Mouse (Mus musculus): ENCODE results near the gene Klhdc8b.

Gene Klhdc8b

DNA sequence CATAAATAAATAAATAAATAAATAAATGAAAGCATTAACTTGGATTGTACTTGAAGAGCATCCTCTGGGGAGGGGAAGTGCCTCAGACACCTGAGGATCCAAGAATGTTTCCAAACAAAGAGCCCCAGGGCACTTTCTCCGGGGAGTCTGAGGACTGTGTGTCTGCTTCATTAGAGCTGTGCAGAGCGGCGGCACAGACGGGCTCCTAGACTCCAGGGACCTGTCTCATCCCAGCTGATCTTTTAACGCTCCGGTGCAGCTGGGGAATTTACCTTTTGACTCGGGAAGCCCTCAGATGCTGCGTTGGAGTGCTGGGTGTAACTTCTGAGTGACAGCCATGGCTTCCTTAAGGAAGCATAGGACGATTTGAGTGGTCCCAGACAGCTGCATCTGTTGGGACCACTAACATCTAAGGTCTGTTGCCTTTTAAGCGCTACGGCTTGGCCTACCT lies at the start of gene Klhdc8b:
Gene Klhdc8b, minus strand, starts transcription at position 401 of the 451 bp plus-strand sequence.
- DNase-seq (ENCODE audit: low spot score in 2 of 2), result no peak

DNA sequence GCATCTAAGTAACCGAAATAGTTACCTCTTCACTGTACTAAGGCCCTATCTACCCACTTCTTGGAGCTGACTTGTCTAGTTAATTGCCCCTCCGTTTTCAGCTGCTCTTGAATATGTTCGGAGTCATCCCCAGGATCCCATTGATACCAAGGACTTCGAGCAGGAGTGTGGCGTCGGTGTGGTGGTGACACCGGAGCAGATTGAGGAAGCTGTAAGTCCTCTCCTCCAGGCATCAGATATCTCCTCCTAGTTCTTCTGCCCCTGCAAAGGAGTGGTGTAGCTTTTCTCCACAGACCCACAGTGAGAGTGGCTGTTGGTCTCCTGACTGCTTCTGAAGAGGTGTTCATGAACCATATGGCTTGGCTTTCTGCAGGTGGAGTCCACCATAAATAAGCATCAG lies 47.4 kb upstream of the Klhdc8b start:
- DNase-seq (ENCODE audit: low spot score in 2 of 2), result no peak

DNA sequence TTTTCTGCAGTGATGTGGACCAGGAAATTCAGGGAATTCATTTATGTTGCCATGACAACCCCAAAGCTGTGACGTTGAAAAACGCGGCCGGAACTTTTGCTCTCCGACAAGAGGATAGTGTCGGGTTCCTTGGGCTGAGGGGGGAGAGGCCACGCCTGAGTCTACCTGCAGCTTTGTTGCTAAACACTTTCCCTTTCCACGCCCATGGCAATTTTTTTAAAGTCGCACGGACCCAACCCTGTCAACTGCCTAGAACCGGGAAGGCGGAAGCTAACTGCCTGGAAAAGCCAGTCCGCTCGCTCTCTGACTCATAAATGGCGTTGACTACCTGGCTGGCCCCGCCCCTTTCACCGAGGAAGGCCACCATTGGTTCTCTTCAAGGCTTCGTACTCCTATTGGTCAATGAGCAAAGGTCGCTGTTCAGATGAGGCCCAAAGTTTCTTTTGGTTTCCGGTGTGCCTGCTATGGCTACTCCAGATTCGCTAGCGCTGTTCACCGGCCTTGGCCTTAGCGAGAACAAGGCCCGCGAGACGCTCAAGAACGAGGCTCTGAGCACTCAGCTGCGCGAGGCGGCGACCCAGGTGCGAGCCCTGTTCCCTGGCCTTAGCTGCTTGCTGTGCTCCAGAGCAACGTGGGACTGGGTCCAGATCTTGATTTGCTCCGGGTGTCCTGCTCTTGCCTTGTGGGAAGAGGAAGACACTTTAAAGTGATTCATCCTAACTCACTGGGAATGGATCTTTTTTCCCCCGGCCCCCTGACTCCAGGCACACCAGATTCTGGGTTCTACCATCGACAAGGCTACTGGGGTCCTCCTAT lies 46.4 kb upstream of the Klhdc8b start, which contains the start of gene Qars:
Gene Qars, plus strand, starts transcription at position 88 of the 816 bp plus-strand sequence.
- peak; percentile 88 to 89 for DNase-seq (ENCODE audit: low spot score in 2 of 2)

DNA sequence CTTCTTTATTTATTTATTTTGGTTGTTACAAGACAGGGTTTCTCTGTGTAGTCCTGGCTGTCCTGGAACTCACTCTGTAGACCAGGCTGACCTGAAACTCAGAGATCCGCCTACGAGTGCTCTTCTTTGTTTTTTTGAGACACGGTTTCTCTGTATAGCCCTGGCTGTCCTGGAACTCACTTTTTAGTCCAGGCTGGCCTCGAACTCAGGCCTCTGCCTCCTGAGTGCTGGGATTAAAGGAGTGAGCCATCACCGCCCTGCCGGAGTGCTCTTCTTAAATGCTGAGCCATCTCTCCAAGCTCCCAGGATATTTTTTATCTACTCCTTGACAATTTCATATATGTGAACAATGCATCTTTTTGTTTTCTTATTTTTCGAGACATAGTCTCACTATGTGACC lies 45.5 kb upstream of the Klhdc8b start:
- DNase-seq (ENCODE audit: low spot score in 2 of 2), result no peak

DNA sequence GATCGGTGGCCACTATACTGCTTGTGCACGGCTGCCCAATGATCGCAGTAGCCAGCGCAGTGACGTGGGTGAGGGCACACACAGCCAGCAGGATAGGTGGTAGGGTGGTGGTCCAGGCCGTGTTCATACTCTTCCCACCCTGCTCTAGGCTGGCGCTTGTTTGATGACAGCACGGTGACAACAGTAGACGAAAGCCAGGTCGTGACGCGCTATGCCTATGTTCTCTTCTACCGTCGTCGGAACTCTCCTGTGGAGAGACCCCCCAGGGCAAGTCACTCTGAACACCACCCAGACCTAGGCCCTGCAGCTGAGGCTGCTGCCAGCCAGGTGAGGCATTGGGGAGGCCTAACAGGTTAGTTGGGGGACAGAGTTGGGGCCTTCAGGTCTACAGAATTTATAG lies 38.6 kb upstream of the Klhdc8b start:
- DNase-seq (ENCODE audit: low spot score in 2 of 2), result no peak

DNA sequence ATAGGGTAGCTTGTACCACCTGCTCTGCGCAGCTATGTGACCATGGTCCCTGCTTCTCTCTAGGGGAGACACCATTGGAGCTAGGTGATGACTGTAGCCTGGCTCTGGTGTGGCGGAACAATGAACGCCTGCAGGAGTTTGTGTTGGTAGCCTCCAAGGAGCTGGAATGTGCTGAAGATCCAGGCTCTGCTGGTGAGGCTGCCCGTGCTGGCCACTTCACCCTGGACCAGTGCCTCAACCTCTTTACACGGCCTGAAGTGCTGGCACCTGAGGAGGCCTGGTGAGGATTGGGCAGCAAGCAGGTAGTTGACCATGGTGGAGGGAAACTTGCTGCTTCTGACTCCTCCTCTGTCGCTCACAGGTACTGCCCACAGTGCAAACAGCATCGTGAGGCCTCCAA lies 37.9 kb upstream of the Klhdc8b start:
- no peak for DNase-seq (ENCODE audit: low spot score in 2 of 2)

DNA sequence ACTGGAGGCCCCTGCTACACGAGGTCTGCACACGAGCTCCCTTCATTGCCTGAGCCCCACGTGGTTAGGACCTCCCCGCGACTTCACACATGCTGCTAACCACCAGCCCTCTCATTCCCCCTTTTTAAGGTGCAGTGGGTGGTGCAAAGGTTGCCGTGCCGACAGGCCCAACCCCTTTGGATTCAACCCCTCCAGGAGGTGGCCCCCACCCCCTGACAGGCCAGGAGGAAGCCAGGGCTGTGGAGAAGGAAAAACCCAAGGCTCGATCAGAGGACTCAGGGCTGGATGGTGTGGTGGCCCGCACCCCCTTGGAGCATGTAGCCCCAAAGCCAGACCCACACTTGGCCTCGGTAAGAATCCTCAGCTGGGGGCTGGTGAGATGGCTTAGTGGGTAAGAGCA lies 33.5 kb upstream of the Klhdc8b start:
- DNase-seq (ENCODE audit: low spot score in 2 of 2), result no peak

DNA sequence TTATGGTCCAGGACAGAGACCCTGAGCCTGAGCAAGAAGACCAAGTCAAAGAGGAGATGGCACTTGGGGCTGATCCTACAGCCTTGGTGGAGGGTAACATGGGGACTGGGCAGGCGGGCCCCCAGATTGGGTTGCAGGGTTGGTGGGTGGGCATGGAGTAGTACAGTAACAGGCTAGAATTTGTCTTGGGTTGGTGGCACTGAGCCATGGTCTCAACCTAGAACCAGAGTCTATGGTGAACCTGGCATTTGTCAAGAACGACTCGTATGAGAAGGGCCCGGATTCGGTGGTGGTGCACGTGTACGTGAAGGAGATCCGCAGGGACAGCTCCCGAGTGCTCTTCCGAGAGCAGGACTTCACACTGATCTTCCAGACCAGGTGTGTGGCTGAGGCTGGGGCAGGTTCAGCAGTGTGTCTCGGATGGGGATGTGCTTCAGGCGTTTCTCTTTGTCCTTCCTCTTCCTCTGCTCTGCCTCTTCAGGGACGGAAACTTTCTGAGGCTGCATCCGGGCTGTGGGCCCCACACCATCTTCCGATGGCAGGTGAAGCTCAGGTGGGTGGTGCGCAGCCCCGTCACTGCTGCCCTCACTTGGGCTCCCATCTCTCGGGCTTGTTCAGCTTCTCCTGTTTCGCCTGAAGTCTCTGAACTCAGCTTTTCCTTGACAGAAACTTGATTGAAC lies 32.9 kb upstream of the Klhdc8b start:
- no peak for DNase-seq (ENCODE audit: low spot score in 2 of 2)

DNA sequence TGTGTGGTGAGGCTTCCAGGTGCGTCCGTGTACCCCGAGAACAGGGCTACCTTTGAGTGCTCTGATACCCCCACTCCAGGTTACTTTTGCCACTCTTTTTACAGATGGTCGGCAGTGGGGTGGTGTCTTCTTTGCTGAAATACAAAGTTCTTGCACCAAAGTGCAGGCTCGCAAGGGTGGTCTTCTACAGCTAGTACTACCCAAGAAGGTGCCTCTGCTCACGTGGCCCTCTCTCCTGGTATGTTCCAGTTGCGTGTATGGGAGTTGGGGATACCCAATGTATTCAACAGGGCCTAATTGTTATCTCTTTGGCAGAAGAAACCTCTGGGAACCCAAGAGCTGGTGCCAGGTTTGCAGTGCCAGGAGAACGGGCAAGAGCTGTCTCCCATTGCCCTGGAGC lies 31.9 kb upstream of the Klhdc8b start:
- no peak for DNase-seq (ENCODE audit: low spot score in 2 of 2)

DNA sequence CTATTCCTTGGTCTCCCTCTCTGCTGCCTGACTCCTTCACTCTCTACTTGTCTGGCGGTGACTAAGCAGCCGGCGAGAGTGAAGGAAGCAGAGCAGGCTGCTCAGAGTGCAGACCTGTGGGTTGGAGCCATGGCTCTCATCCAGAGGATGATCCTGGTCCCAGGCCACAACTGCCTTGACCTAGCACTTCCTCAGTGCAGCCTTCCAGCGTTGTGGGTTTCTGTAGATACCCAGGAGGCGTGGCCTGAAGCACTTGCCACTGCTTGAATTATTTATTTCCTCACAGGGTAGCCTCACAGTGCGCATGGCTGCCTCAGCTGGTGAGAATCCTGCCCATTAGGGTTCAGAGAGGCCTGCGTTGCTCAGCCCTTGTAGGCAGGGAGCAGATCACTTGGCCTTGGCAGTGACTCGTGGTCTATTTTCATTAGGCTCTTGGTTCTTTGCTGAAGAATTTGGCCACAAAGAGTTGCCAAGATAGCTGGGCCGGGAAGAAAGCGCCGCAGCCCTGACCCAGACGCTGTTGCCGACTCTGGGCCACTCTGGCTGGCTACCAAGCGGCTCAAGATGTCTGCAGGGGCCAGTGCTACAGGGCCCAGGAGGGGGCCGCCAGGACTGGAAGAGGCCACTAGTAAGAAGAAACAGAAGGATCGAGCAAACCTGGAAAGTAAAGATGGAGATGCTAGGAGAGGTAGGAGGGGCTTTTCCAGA lies 30.8 kb upstream of the Klhdc8b start:
- no peak for DNase-seq (ENCODE audit: low spot score in 2 of 2)

DNA sequence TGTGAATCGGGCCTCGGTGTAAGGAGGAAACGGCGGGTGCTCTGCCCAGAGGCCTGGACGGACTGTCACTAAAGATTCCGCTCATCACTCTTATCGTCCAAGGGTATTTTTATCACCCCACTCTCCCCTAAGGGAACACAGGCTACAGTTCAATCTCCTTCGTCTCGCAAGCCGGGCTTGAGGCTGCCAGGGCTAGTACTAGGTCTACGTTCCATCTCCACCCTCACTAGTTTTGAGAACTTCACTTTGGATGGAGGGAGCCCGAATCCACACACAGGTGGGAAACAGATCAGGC lies 29.9 kb upstream of the Klhdc8b start:
- no peak for DNase-seq (ENCODE audit: low spot score in 2 of 2)

DNA sequence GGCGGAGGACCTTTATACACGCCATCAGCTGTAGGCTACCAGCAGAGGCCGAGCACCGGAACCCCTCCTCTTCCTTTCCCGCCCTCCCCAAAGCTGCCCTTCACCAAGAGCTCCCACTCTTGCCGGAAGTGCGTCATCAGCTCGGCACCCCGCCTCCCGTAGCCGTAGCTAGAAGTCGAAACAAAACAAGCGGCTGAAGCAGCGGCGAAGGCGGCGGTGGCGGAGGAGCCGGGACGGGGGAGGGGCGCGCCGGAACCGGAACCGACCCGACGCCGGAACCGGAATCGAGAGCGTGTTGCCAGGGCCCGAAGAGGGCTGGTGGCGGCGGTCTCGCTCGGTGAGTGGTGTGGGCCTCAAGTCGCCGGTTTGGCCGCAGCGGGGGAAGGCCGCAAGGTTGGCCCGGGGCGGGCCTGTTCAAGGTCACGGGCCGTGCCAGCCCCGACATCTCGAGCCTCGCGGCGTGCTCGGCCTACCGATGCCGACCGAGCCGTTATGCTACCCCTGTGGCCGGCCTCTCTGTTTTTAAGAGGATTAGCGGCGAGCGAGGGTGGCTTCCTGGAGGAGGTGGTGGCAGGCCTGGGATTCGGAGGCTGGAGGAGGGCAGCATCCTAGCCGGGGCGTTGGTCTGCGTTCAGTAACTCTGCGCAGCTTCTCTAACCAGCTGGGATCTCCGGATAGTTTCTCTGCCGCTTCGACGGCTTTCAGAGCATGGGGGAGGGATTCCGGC lies 29.3 kb upstream of the Klhdc8b start, which contains the start of gene Usp19:
Gene Usp19, plus strand, starts transcription at position 44 of the 727 bp plus-strand sequence.
- DNase-seq (ENCODE audit: low spot score in 2 of 2), result peak; percentile 80 to 89

DNA sequence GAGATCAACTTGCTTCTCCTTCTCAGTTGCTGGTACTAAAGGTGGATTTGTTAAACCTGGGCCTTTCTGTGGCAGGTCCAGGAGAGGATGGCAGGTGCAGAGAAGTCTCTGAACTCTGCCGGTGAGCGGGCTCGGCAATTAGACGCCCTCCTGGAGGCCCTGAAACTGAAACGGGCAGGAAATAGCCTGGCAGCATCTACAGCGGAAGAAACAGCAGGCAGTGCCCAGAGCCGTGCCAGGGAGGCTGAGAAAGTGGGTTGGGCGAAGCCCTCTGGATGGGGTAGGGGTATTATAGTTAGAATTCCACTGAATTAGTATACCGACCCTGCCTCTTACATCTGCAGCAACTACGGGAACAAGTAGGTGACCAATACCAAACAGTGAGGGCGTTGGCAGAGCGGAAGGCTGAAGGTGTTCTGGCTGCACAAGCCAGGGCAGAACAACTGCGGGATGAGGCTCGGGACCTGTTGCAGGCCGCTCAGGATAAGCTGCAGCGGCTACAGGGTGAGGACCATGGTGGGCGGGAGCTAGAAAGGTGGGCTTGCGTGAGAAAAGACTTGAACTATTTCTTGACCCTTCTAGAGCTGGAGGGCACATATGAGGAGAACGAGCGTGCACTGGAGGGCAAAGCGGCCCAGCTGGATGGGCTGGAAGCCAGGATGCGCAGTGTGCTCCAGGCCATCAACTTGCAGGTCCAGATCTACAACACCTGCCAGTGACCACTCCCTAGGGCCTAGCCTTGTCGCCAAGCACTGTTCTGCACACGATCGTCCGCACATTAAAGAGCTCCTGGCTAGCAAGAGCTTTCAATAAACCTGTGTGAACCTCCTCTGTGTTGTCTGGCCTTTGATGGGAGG lies 28.5 kb upstream of the Klhdc8b start:
- DNase-seq (ENCODE audit: low spot score in 2 of 2), result no peak

DNA sequence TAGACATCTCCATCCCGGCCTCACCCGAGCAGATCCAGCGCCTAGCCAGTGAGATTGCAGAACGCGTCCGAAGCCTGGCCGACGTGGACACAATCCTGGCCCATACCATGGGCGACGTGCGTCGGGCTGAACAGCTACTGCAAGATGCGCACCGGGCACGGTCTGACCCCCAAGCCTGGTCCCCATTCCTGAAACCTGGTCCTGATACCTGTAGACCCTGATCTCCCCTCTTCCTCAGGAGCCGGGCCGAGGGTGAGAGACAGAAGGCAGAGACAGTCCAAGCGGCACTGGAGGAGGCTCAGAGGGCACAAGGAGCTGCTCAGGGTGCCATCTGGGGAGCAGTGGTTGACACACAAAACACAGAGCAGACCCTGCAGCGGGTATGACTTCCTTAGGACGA lies 27.8 kb upstream of the Klhdc8b start:
- no peak for DNase-seq (ENCODE audit: low spot score in 2 of 2)

DNA sequence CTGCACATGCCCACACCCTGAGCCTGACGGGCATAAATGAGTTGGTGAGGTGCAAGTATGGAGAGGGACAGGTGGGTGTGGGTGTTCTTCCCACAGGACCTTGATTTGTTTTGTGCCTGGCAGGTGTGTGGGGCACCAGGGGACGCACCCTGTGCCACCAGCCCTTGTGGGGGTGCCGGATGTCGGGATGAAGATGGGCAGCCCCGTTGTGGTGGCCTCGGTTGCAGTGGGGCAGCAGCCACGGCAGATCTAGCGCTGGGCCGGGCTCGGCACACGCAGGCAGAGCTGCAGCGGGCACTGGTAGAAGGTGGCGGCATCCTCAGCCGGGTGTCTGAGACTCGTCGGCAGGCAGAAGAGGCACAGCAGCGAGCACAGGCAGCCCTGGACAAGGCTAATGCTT lies 27.0 kb upstream of the Klhdc8b start:
- no peak for DNase-seq (ENCODE audit: low spot score in 2 of 2)

DNA sequence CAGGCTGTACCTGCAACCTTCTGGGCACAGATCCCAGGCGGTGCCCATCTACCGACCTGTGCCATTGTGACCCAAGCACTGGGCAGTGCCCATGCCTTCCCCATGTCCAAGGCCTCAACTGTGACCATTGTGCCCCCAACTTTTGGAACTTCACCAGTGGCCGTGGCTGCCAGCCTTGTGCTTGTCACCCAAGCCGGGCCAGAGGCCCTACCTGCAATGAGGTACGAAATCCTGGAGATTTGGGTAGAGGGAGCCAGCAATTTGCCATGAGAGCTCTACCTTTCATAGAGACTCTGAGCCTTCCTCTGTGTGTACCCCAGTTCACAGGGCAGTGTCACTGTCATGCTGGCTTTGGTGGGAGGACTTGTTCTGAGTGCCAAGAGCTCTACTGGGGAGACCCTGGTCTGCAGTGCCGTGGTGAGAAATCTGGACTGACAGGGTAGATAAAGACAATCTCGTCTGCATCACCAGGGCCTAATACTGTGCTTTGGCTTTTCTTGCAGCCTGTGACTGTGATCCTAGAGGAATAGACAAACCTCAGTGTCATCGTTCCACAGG lies 25.7 kb upstream of the Klhdc8b start:
- no peak for DNase-seq (ENCODE audit: low spot score in 2 of 2)

DNA sequence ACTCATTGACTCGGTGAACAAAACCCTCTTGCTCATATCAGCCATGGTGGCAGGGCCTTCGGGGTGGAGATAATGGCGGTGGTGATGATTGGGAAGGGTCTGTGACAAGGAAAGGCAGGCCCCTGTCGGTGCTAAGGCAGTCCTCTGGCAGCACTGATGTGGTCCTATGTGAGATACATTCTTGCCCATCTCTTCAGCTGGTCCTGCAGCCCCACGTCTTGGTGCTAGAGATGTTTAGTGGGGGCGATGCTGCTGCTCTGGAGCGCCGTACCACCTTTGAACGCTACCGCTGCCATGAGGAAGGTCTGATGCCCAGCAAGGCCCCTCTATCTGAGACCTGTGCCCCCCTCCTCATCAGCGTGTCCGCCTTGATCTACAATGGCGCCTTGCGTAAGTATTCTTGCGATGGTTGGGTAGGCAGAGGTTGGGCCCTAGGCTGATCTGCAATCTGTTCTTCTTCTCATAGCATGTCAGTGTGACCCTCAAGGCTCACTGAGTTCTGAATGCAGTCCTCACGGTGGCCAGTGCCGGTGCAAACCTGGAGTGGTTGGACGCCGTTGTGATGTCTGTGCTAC lies 24.0 kb upstream of the Klhdc8b start:
- DNase-seq (ENCODE audit: low spot score in 2 of 2), result no peak

DNA sequence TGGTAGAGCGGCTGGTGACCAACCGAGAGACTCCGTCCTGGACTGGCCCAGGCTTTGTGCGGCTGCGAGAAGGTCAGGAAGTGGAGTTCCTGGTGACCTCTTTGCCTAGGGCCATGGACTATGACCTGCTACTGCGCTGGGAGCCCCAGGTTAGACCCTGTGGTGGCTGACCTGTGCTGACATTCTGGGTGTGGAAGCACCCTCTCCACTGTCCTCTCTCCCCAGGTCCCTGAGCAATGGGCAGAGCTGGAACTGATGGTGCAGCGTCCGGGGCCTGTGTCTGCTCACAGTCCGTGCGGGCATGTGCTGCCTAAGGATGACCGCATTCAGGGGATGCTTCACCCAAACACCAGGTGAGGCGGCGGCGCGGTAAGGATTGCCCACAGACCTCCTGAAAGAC lies 22.6 kb upstream of the Klhdc8b start:
- DNase-seq (ENCODE audit: low spot score in 2 of 2), result no peak

DNA sequence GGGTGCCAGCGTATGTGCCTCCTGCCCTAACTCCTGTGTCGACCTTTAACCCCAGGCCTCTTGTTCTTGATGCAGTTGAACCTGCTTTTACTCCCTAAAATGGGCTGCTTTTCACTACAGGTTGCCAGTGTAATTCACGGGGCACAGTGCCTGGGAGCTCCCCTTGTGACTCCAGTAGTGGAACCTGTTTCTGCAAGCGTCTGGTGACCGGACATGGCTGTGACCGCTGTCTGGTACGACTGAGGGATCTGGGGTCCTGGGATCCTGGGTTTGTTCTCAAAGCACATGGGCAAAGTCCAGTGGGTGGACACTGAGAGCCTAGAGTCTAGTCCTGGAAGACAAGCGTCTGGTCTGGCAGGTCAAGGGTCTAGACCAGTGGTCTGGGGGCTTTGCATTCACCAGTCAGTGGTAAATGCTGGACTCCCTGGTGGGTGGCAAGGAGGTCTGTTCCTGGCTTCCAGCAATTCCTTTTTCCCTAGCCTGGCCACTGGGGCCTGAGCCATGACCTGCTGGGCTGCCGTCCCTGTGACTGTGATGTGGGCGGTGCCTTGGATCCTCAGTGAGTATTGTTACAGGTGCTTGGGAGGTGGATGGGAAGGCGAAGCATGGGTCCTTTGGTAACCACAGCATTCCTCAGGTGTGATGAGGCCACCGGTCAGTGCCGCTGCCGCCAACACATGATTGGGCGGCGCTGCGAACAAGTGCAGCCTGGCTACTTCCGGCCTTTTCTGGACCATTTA lies 21.8 kb upstream of the Klhdc8b start:
- DNase-seq (ENCODE audit: low spot score in 2 of 2), result no peak
